Mouse (Mus musculus) embryonic facial prominence, embryonic 12.5 days (tissue): ENCODE measurements around the gene Fstl4. TPM values are rescaled to one million over a fixed set of nuclear protein-coding genes. Genes with fewer than 3 reads are reported as not detected.
"Not testable (repeated sequence)": the region's sequence is repeated elsewhere in the genome, so short reads cannot be mapped to it uniquely, and the experiment has no call there.

ENCODE experiments used
- ATAC-seq: fragments of 200-750 bp; cut with Nextera tagmentation; 2 replicates; pipeline ENCODE4 v1.8.0; 2017; ENCODE audit not compliant: insufficient number of reproducible peaks, insufficient read depth, low FRiP score, low TSS enrichment
- H3K27ac ChIP-seq: fragments of 300-500 bp; sonication (generic); 2 replicates; pipeline ENCODE4 v1.5.1; 2016; ENCODE audit warnings: mild to moderate bottlenecking
- H3K27me3 ChIP-seq: fragments of 300-500 bp; sonication (generic); 2 replicates; pipeline ENCODE4 v1.6.1; 2016; ENCODE audit warnings: mild to moderate bottlenecking, moderate library complexity
- H3K36me3 ChIP-seq: fragments of 300-500 bp; sonication (generic); 2 replicates; pipeline ENCODE4 v1.6.1; 2016; ENCODE audit warnings: mild to moderate bottlenecking
- H3K4me1 ChIP-seq: fragments of 300-500 bp; sonication (generic); 2 replicates; pipeline ENCODE4 v1.6.1; 2016
- H3K4me2 ChIP-seq: fragments of 300-500 bp; sonication (generic); replicated peaks from 2 replicates; pipeline ENCODE4 v1.6.1; 2016; ENCODE audit warnings: mild to moderate bottlenecking, moderate library complexity
- H3K4me3 ChIP-seq: fragments of 300-500 bp; sonication (generic); 2 replicates; pipeline ENCODE4 v1.5.1; 2016; ENCODE audit warnings: mild to moderate bottlenecking
- H3K9ac ChIP-seq: fragments of 300-500 bp; sonication (generic); 2 replicates; pipeline ENCODE4 v1.6.1; 2016; ENCODE audit warnings: mild to moderate bottlenecking, moderate library complexity
- H3K9me3 ChIP-seq: fragments of 300-500 bp; sonication (generic); 2 replicates; pipeline ENCODE4 v1.6.1; 2016; ENCODE audit warnings: mild to moderate bottlenecking, moderate library complexity
- WGBS: fragments of 180-500 bp; shearing (Covaris S2); methylation state at CpG from one replicate; pipeline ENCODE4 v1.1.7; 2016; 5-methylcytosine and 5-hydroxymethylcytosine counted together
- polyA plus RNA-seq: library from polyadenylated mRNA; unstranded; fragments of >200 nt; fragmentation: Nextera tagmentation; extraction: Ambion mirVana; gene quantifications from 2 replicates; pipeline ENCODE4 v1.2.1, GENCODE M21; 2016

The Fstl4 gene
- polyA plus RNA-seq, 1 experiment from 2014 or later: 4.1 TPM

- ATAC-seq: no peak
- Histone ChIP-seq H3K9me3 (no peaks in the 10 kb centered on the region), H3K27ac (no peak overlapping the region), H3K4me3 (no peak overlapping the region), H3K27me3 (no peaks in the 10 kb centered on the region), H3K4me1 (no peaks in the 10 kb centered on the region), H3K4me2 (no peak overlapping the region), H3K9ac (no peak overlapping the region), H3K36me3 (no peaks in the 10 kb centered on the region)
- 77% methylated on average over 1 of the region's 1 CpGs for WGBS
These were observed 307.2 kb downstream of the Fstl4 start for GRCm38 (mm10) chr11:53071602-53072001.

GRCm38 (mm10) chr11:53077641-53078040, 313.2 kb downstream of the Fstl4 start:
- no peak overlapping the region for H3K4me2 ChIP-seq
- WGBS: 77% methylated on average over 7 of the region's 7 CpGs
- no peak overlapping the region for H3K9ac ChIP-seq
- H3K27ac ChIP-seq: no peak overlapping the region
- no peak overlapping the region for H3K4me3 ChIP-seq
- H3K27me3 ChIP-seq: no peaks in the 10 kb centered on the region
- no peaks in the 10 kb centered on the region for H3K4me1 ChIP-seq
- no peak for ATAC-seq
- no peaks in the 10 kb centered on the region for H3K36me3 ChIP-seq
- 0 out of 2 replicates have a peak, but pooled peaks cover 5% of the 10 kb centered on the region for H3K9me3 ChIP-seq

DNA sequence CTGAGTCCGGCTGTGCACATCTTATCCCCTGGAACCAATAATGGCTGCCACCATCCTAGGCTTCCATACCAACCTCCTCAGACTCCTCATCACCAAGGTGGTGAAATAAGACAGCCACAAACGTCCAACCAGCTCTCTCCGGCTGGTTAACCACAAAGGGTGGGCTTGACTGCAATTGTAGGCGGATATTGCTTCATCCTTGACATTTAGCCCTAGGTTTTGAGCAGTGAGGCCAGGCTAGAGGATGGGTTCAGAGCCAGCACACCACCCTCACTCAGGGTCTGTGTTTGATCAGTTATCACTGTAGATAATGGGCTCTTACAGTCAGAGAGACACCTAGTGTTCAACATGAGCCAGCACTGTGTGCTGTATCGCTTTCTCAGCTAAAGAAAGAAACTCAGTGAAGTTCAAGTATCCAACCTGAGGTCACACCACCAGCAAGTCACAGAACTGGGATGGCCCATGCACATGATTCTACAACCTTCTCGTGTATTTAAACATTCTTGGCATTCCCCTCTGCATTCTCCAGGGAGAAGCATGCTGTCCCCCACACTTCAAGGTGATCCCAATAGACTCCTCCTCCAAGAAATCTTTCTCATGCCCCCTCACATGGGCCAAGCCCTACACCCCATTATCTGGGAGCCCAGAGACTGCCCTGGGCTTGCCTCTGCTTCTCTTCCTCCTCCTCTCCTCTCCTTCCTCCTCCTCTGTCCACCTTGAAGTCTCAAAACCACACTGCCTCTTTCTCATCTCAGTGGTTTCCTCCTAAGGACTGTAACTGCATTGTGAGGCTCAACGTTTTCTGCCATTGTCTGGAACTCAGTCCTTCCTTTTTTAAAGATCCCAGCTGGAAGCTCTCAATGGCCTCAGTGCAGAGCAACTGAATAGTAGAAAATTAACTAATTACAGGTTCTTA, 314.2 kb downstream of the Fstl4 start:
- no peak overlapping the region for H3K4me3 ChIP-seq
- 75% methylated on average over 7 of the region's 7 CpGs for WGBS
- no peaks in the 10 kb centered on the region for H3K36me3 ChIP-seq
- 0 out of 2 replicates have a peak, but pooled peaks cover 5% of the 10 kb centered on the region for H3K9me3 ChIP-seq
- H3K9ac ChIP-seq: no peak overlapping the region
- no peak overlapping the region for H3K4me2 ChIP-seq
- no peaks in the 10 kb centered on the region for H3K27me3 ChIP-seq
- no peak for ATAC-seq
- no peaks in the 10 kb centered on the region for H3K4me1 ChIP-seq
- H3K27ac ChIP-seq: no peak overlapping the region

DNA sequence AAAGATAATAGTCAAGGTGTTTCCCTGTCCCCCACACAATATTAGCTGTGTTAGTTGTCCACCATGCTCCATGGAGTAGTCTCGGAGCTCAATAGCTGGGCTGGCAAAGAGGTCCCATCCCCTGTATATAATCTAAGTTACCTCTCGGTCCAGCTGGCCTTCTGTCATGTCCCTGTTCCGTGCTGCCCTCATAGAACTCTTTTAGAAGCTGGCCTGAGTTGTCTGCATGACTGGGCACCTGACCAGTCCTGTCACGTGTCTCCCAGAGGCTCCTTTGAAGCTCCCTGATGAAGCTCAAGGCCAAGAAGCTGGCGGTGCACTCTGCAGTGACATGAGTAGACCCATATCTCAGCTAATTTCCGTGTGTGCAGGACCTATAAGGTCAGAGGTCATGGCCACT, 316.9 kb downstream of the Fstl4 start:
- Histone ChIP-seq H3K4me3 (no peak overlapping the region), H3K9me3 (0 out of 2 replicates have a peak, but pooled peaks cover 5% of the 10 kb centered on the region), H3K4me2 (no peak overlapping the region), H3K27me3 (no peaks in the 10 kb centered on the region), H3K27ac (no peak overlapping the region), H3K36me3 (no peaks in the 10 kb centered on the region), H3K4me1 (no peaks in the 10 kb centered on the region), H3K9ac (no peak overlapping the region)
- 82% methylated on average over 6 of the region's 6 CpGs for WGBS
- ATAC-seq: no peak

DNA sequence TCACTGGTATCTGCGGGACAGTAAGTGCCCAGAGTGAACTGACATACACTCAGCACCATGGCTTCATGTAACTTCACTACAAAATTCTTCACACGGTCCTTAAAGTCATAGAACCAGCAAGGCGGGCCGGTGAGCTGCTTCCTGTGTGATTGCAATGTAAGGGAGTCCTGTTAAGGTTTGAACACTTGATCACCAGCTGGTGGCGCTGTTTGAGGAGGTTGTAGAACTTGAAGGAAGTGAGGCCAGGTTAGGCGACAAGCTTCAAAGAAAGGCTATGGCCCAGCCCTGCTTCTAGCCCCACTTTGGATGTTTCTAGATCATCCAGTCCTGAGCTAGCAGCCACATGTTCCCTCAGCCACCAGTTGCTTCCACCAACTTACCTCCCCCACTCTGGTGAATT, 320.9 kb downstream of the Fstl4 start:
- Histone ChIP-seq H3K4me3 (no peak overlapping the region), H3K36me3 (no peaks in the 10 kb centered on the region), H3K27me3 (no peaks in the 10 kb centered on the region), H3K27ac (no peak overlapping the region), H3K4me2 (no peak overlapping the region), H3K9ac (no peak overlapping the region), H3K9me3 (no peaks in the 10 kb centered on the region), H3K4me1 (no peaks in the 10 kb centered on the region)
- ATAC-seq: no peak
- 71% methylated on average over 6 of the region's 6 CpGs for WGBS

- Histone ChIP-seq H3K4me3 (no peak overlapping the region), H3K4me2 (no peak overlapping the region), H3K27me3 (no peaks in the 10 kb centered on the region), H3K27ac (no peak overlapping the region), H3K36me3 (no peaks in the 10 kb centered on the region), H3K4me1 (peaks cover 3% of the 10 kb centered on the region), H3K9ac (no peak overlapping the region), H3K9me3 (no peaks in the 10 kb centered on the region)
- WGBS: 79% methylated on average over 9 of the region's 9 CpGs
- ATAC-seq: no peak
These were observed 321.6 kb downstream of the Fstl4 start for GRCm38 (mm10) chr11:53085858-53086565.

- not testable (repeated sequence) for H3K27me3 ChIP-seq, H3K4me3 ChIP-seq, ATAC-seq, H3K36me3 ChIP-seq, H3K4me2 ChIP-seq, H3K27ac ChIP-seq, H3K9me3 ChIP-seq, H3K9ac ChIP-seq
- 94% methylated on average over 3 of the region's 3 CpGs for WGBS
- peaks cover 15% of the 10 kb centered on the region for H3K4me1 ChIP-seq
These were observed 323.5 kb downstream of the Fstl4 start for GRCm38 (mm10) chr11:53087896-53088295.

- Histone ChIP-seq H3K9ac (no peak overlapping the region), H3K4me1 (peaks cover 15% of the 10 kb centered on the region), H3K9me3 (no peaks in the 10 kb centered on the region), H3K4me3 (no peak overlapping the region), H3K4me2 (no peak overlapping the region), H3K36me3 (no peaks in the 10 kb centered on the region), H3K27me3 (no peaks in the 10 kb centered on the region), H3K27ac (peak overlapping the region; percentile 54; the same call in 1 of the 2 replicates)
- WGBS: 30% methylated on average over 5 of the region's 5 CpGs
- ATAC-seq: no peak
These were observed 327.2 kb downstream of the Fstl4 start for GRCm38 (mm10) chr11:53091596-53091995.

DNA sequence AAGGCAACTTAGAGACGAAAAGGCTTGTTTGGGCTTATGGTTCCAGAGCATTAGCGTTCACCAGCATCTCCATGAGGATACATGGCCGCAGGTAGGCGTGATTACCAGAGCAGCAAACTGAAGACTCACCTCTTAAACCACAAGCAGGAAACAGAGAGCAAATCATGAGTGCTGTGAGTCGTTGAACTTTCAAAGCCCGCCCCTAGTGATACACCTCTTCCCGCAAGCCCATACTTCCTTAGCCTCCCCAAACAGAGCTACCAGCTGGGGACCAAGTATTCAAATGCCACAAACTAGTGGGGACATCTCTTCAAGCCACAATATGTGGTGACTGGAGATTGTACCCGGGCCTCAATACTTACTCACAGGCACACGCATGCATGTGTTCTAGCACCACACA, 332.4 kb downstream of the Fstl4 start:
- no peaks in the 10 kb centered on the region for H3K36me3 ChIP-seq
- ATAC-seq: no peak
- H3K9ac ChIP-seq: no peak overlapping the region
- no peaks in the 10 kb centered on the region for H3K27me3 ChIP-seq
- H3K4me3 ChIP-seq: no peak overlapping the region
- H3K9me3 ChIP-seq: no peaks in the 10 kb centered on the region
- H3K4me2 ChIP-seq: no peak overlapping the region
- peaks cover 5% of the 10 kb centered on the region for H3K4me1 ChIP-seq
- WGBS: 89% methylated on average over 9 of the region's 9 CpGs
- H3K27ac ChIP-seq: no peak overlapping the region

- ATAC-seq: no peak
- H3K4me2 ChIP-seq: no peak overlapping the region
- no peak overlapping the region for H3K27ac ChIP-seq
- H3K36me3 ChIP-seq: no peaks in the 10 kb centered on the region
- no peaks in the 10 kb centered on the region for H3K9me3 ChIP-seq
- no peak overlapping the region for H3K4me3 ChIP-seq
- peaks cover 4% of the 10 kb centered on the region for H3K4me1 ChIP-seq
- H3K9ac ChIP-seq: no peak overlapping the region
- no peaks in the 10 kb centered on the region for H3K27me3 ChIP-seq
- 80% methylated on average over 8 of the region's 8 CpGs for WGBS
These were observed 332.9 kb downstream of the Fstl4 start for GRCm38 (mm10) chr11:53097331-53097730.

DNA sequence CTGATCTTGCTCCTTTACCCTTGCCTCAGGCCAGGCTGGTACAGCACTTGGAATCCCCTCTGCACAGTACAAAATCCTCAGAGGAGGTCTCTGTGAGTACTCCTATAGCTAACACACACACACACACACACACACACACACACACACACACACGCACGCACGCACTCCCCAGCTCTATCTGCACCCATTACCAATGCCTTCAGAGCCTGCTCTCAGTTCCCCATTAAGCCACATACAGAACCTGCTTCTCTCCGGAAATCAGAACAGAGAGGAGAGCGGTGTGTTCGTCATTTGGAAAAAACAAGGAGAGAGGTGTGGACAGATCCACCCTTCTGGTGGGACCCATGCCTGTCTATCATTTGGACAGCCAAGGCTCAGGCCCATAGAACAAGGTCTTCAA, 333.4 kb downstream of the Fstl4 start:
- H3K9ac ChIP-seq: no peak overlapping the region
- no peaks in the 10 kb centered on the region for H3K9me3 ChIP-seq
- no peak overlapping the region for H3K27ac ChIP-seq
- H3K4me2 ChIP-seq: no peak overlapping the region
- no peaks in the 10 kb centered on the region for H3K36me3 ChIP-seq
- no peak for ATAC-seq
- H3K4me1 ChIP-seq: peaks cover 5% of the 10 kb centered on the region; the same call in 1 of the 2 replicates
- no peaks in the 10 kb centered on the region for H3K27me3 ChIP-seq
- 90% methylated on average over 6 of the region's 6 CpGs for WGBS
- H3K4me3 ChIP-seq: no peak overlapping the region

- no peak overlapping the region for H3K4me2 ChIP-seq
These were observed 334.4 kb downstream of the Fstl4 start for GRCm38 (mm10) chr11:53098780-53099198.

More at GRCm38 (mm10) chr11:53098780-53099198, 334.4 kb downstream of the Fstl4 start:
- no peaks in the 10 kb centered on the region for H3K9me3 ChIP-seq
- H3K27me3 ChIP-seq: no peaks in the 10 kb centered on the region
- peaks cover 10% of the 10 kb centered on the region; the same call in 1 of the 2 replicates for H3K4me1 ChIP-seq
- no peaks in the 10 kb centered on the region for H3K36me3 ChIP-seq
- WGBS: 47% methylated on average over 3 of the region's 3 CpGs
- no peak overlapping the region for H3K27ac ChIP-seq
- no peak overlapping the region for H3K4me3 ChIP-seq
- no peak for ATAC-seq
- no peak overlapping the region for H3K9ac ChIP-seq
